Mouse (Mus musculus) kidney, postnatal 25 days (tissue): ENCODE results near the gene Dap3.
"Not testable (repeated sequence)": the region's sequence is repeated elsewhere in the genome, so short reads cannot be mapped to it uniquely, and the experiment has no call there.

Experiments
- DNase-seq, 2 experiments: peaks; one replicate each; pipeline ENCODE4 v3.0.0; 2021; ENCODE audit warnings: mixed read lengths in 2 of 2

The Dap3 gene

DNA sequence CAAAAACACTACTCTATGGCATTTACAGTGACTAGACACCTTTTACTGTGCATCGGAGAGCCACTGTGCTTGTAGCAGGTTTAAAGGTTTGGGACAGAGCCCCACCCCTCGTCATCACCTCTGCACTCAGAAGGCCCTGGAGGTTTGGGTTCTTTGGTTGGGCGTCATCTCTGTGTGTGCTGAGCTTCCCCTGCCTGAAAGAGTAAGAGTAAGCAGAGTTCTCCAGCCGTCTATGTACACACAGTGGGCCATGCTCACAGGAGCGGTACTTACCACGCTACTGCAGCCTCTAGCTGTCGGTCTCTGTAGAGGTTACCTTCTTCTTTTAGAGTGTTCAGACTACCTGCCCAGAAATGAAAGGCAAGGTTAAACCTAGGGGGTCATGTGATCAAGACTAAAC, 38.4 kb downstream of the Dap3 start:
- no peak for DNase-seq

- no peak for DNase-seq
These were observed 44.4 kb downstream of the Dap3 start for GRCm38 (mm10) chr3:88906393-88907159.

GRCm38 (mm10) chr3:88905741-88906140, 45.2 kb downstream of the Dap3 start:
- no peak for DNase-seq

- no peak for DNase-seq
These were observed 45.8 kb downstream of the Dap3 start for GRCm38 (mm10) chr3:88905209-88905608.

DNA sequence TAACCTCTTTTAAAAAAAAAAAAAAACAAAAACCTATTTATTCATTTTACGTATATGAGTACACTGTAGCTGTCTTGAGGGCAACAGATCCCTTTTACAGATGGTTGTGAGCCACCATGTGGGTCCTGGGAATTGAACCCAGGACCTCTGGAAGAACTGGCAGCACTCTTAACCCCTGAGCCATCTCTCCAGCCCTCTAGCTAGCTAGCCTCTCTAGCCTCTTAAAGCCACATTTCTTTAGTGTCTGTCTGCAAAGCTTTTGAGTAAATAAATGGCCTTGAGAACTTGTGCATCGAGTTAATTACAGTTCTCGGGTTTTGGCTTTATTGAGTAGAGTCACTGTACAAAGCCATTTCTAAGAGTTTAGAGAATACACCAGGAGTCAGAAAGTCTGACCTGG, 46.2 kb downstream of the Dap3 start:
- DNase-seq: no peak

- not testable (repeated sequence) for DNase-seq
These were observed 58.0 kb downstream of the Dap3 start for GRCm38 (mm10) chr3:88893011-88893410.

GRCm38 (mm10) chr3:88882536-88882935, 68.4 kb downstream of the Dap3 start:
- DNase-seq: not testable (repeated sequence)
